Mouse (Mus musculus): Measurements from ENCODE around the gene Pck1. TPM values are rescaled to one million over a fixed set of nuclear protein-coding genes. Genes with fewer than 3 reads are reported as not detected.

Gene Pck1
- polyA plus RNA-seq, 1 experiment from 2014 or later: not detected

GRCm38 (mm10) chr2:173132794-173133300, 20.0 kb upstream of the Pck1 start:
- Histone ChIP-seq H3K9ac (no peak overlapping the region), H3K27ac (ENCODE audit: low read depth) (no peak overlapping the region), H3K4me1 (ENCODE audit: insufficient read depth) (no peaks in the 10 kb centered on the region; the same call in 1 of the 2 replicates), H3K36me3 (ENCODE audit: insufficient read depth) (no peaks in the 10 kb centered on the region), H3K4me3 (ENCODE audit: low read depth, low read length) (no peak overlapping the region), H3K27me3 (ENCODE audit: insufficient read depth, low read length) (no peaks in the 10 kb centered on the region), H3K4me2 (no peak overlapping the region), H3K9me3 (ENCODE audit: low read depth, low read length) (no peaks in the 10 kb centered on the region)
- WGBS: 67% methylated on average over 8 of the region's 8 CpGs
- ATAC-seq (ENCODE audit: insufficient read depth) (no peak), DNase-seq (no peak)
- TF ChIP-seq CTCF (IDR thresholded peaks at IDR 0.05; ENCODE audit: low read depth): no peak

- Histone ChIP-seq H3K4me2 (no peak overlapping the region), H3K9ac (no peak overlapping the region), H3K9me3 (ENCODE audit: low read depth, low read length) (no peaks in the 10 kb centered on the region), H3K36me3 (ENCODE audit: insufficient read depth) (no peaks in the 10 kb centered on the region), H3K4me1 (ENCODE audit: insufficient read depth) (no peaks in the 10 kb centered on the region; the same call in 1 of the 2 replicates), H3K27me3 (ENCODE audit: insufficient read depth, low read length) (no peaks in the 10 kb centered on the region), H3K27ac (ENCODE audit: low read depth) (no peak overlapping the region), H3K4me3 (ENCODE audit: low read depth, low read length) (no peak overlapping the region)
- DNase-seq: no peak
- WGBS: 29% methylated on average over 9 of the region's 9 CpGs
- no peak for ATAC-seq (ENCODE audit: insufficient read depth)
- TF ChIP-seq CTCF (IDR thresholded peaks at IDR 0.05; ENCODE audit: low read depth): no peak
Observed at GRCm38 (mm10) chr2:173134695-173135094, 18.2 kb upstream of the Pck1 start.

- 0 out of 2 replicates have a peak, but pooled peaks cover 2% of the 10 kb centered on the region for H3K27me3 ChIP-seq (ENCODE audit: insufficient read depth, low read length)
- no peak overlapping the region for H3K4me2 ChIP-seq
- no peak overlapping the region for H3K4me3 ChIP-seq (ENCODE audit: low read depth, low read length)
- no peak for TF ChIP-seq CTCF (IDR thresholded peaks at IDR 0.05; ENCODE audit: low read depth)
- no peak overlapping the region for H3K27ac ChIP-seq (ENCODE audit: low read depth)
- 45% methylated on average over 15 of the region's 15 CpGs for WGBS
- no peak for ATAC-seq (ENCODE audit: insufficient read depth)
- H3K4me1 ChIP-seq (ENCODE audit: insufficient read depth): no peaks in the 10 kb centered on the region
- no peaks in the 10 kb centered on the region for H3K36me3 ChIP-seq (ENCODE audit: insufficient read depth)
- H3K9me3 ChIP-seq (ENCODE audit: low read depth, low read length): no peaks in the 10 kb centered on the region
- H3K9ac ChIP-seq: no peak overlapping the region
- DNase-seq: no peak
Observed at GRCm38 (mm10) chr2:173138323-173139239, 14.3 kb upstream of the Pck1 start.

GRCm38 (mm10) chr2:173143611-173144010, 9.2 kb upstream of the Pck1 start:
- H3K27me3 ChIP-seq (ENCODE audit: insufficient read depth, low read length): 0 out of 2 replicates have a peak, but pooled peaks cover 2% of the 10 kb centered on the region
- no peaks in the 10 kb centered on the region for H3K4me1 ChIP-seq (ENCODE audit: insufficient read depth)
- no peak overlapping the region for H3K4me3 ChIP-seq (ENCODE audit: low read depth, low read length)
- no peak for TF ChIP-seq CTCF (IDR thresholded peaks at IDR 0.05; ENCODE audit: low read depth)
- no peak for ATAC-seq (ENCODE audit: insufficient read depth)
- no peaks in the 10 kb centered on the region for H3K36me3 ChIP-seq (ENCODE audit: insufficient read depth)
- no peak overlapping the region for H3K27ac ChIP-seq (ENCODE audit: low read depth)
- H3K9ac ChIP-seq: no peak overlapping the region
- no peak for DNase-seq
- H3K9me3 ChIP-seq (ENCODE audit: low read depth, low read length): no peaks in the 10 kb centered on the region
- H3K4me2 ChIP-seq: no peak overlapping the region
- 37% methylated on average over 11 of the region's 11 CpGs for WGBS

DNA sequence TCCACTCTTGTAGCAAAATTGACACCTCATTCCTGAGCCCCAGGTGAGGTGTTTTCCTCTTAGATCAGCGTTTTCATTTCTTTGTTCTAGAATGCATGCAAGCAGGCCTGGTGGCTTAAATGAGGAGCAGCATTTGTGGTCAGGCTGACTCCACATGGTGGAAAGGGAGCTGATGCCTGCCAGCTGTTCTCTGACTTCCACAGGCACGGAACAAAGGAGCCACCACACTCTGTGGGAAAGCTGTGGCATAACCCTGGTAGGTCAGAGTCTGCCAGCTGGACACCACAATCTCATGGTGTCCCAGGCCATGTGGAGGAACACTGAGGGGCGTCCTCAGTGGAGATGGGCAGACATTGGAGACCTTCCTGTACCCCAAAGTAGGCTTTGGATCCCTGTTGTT, 7.0 kb upstream of the Pck1 start:
- Histone ChIP-seq H3K36me3 (ENCODE audit: insufficient read depth) (no peaks in the 10 kb centered on the region), H3K9me3 (ENCODE audit: low read depth, low read length) (no peaks in the 10 kb centered on the region), H3K9ac (no peak overlapping the region), H3K4me3 (ENCODE audit: low read depth, low read length) (no peak overlapping the region), H3K4me2 (no peak overlapping the region), H3K27me3 (ENCODE audit: insufficient read depth, low read length) (0 out of 2 replicates have a peak, but pooled peaks cover 2% of the 10 kb centered on the region), H3K4me1 (ENCODE audit: insufficient read depth) (no peaks in the 10 kb centered on the region), H3K27ac (ENCODE audit: low read depth) (no peak overlapping the region)
- 43% methylated on average over 3 of the region's 3 CpGs for WGBS
- DNase-seq: peak; percentile 28
- no peak for TF ChIP-seq CTCF (IDR thresholded peaks at IDR 0.05; ENCODE audit: low read depth)
- ATAC-seq (ENCODE audit: insufficient read depth): no peak

DNA sequence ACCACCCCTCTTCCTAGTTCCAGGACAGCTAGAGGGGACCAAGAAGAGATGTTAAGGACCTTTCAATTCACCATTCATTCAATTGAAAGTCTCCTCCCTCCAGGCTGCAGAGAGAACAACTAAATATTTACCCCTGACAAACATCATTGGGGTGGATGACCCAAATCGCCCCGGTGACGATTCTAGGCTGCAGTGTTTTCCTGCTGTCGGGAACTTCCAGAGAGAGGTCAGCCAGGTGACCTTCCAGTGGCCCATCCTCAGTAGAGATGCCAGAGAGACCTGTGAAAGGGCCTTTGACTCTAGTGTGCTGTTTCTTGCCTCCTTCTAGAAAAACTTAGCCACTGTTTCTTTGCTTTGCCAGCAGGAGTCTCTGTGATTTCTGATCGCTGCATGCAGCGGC, 6.1 kb upstream of the Pck1 start:
- 51% methylated on average over 6 of the region's 6 CpGs for WGBS
- DNase-seq: no peak
- no peak overlapping the region for H3K4me3 ChIP-seq (ENCODE audit: low read depth, low read length)
- H3K4me1 ChIP-seq (ENCODE audit: insufficient read depth): no peaks in the 10 kb centered on the region
- no peak overlapping the region for H3K4me2 ChIP-seq
- no peak for TF ChIP-seq CTCF (IDR thresholded peaks at IDR 0.05; ENCODE audit: low read depth)
- no peak overlapping the region for H3K27ac ChIP-seq (ENCODE audit: low read depth)
- no peaks in the 10 kb centered on the region for H3K36me3 ChIP-seq (ENCODE audit: insufficient read depth)
- 0 out of 2 replicates have a peak, but pooled peaks cover 2% of the 10 kb centered on the region for H3K27me3 ChIP-seq (ENCODE audit: insufficient read depth, low read length)
- H3K9ac ChIP-seq: no peak overlapping the region
- ATAC-seq (ENCODE audit: insufficient read depth): no peak
- no peaks in the 10 kb centered on the region for H3K9me3 ChIP-seq (ENCODE audit: low read depth, low read length)

GRCm38 (mm10) chr2:173148001-173148400, 4.8 kb upstream of the Pck1 start:
- Histone ChIP-seq H3K27me3 (ENCODE audit: insufficient read depth, low read length) (0 out of 2 replicates have a peak, but pooled peaks cover 2% of the 10 kb centered on the region), H3K4me2 (no peak overlapping the region), H3K36me3 (ENCODE audit: insufficient read depth) (no peaks in the 10 kb centered on the region), H3K9me3 (ENCODE audit: low read depth, low read length) (no peaks in the 10 kb centered on the region), H3K27ac (ENCODE audit: low read depth) (no peak overlapping the region), H3K9ac (no peak overlapping the region), H3K4me1 (ENCODE audit: insufficient read depth) (no peaks in the 10 kb centered on the region), H3K4me3 (ENCODE audit: low read depth, low read length) (no peak overlapping the region)
- DNase-seq (no peak), ATAC-seq (ENCODE audit: insufficient read depth) (no peak)
- WGBS: 63% methylated on average over 5 of the region's 5 CpGs
- TF ChIP-seq CTCF (IDR thresholded peaks at IDR 0.05; ENCODE audit: low read depth): no peak

Data from lung, embryonic 14.5 days (tissue).